Mouse (Mus musculus) limb, embryonic 11.5 days (tissue): ENCODE data around the gene Cxcr4. TPM values are rescaled to one million over a fixed set of nuclear protein-coding genes. Genes with fewer than 3 reads are reported as not detected.

Experiments used
- ATAC-seq: fragments of 200-750 bp; cut with Nextera tagmentation; 2 replicates; pipeline ENCODE4 v1.8.0; 2017; ENCODE audit warnings: low read depth; ENCODE audit not compliant: insufficient number of reproducible peaks, low FRiP score, low TSS enrichment
- DNase-seq: peaks from one replicate; pipeline ENCODE4 v3.0.0-alpha.2; 2015; ENCODE audit warnings: low spot score
- H3K27ac ChIP-seq: fragments of 300-500 bp; sonication (generic); replicated peaks from 2 replicates; pipeline ENCODE4 v1.5.1; 2014; ENCODE audit warnings: low read depth, mild to moderate bottlenecking, low read length
- H3K27me3 ChIP-seq: fragments of 300-500 bp; sonication (generic); 2 replicates; pipeline ENCODE4 v1.6.1; 2014; ENCODE audit warnings: mild to moderate bottlenecking, low read length, mixed read lengths; ENCODE audit not compliant: control insufficient read depth, insufficient read depth
- H3K36me3 ChIP-seq: fragments of 300-500 bp; sonication (generic); 2 replicates; pipeline ENCODE4 v1.6.1; 2014; ENCODE audit warnings: mild to moderate bottlenecking, low read length, moderate library complexity, mixed read lengths; ENCODE audit not compliant: control insufficient read depth, insufficient read depth
- H3K4me1 ChIP-seq: fragments of 300-500 bp; sonication (generic); 2 replicates; pipeline ENCODE4 v1.6.1; 2014; ENCODE audit warnings: low read length, mixed read lengths; ENCODE audit not compliant: control insufficient read depth, insufficient read depth
- H3K4me2 ChIP-seq: fragments of 300-500 bp; sonication (generic); 2 replicates; pipeline ENCODE4 v1.6.1; 2014; ENCODE audit warnings: low read depth, mild to moderate bottlenecking, moderate library complexity; ENCODE audit not compliant: severe bottlenecking
- H3K4me3 ChIP-seq: fragments of 300-500 bp; sonication (generic); 2 replicates; pipeline ENCODE4 v1.5.1; 2014; ENCODE audit warnings: low read depth, low read length
- H3K9ac ChIP-seq: fragments of 300-500 bp; sonication (generic); 2 replicates; pipeline ENCODE4 v1.6.1; 2014; ENCODE audit warnings: mild to moderate bottlenecking, low read length
- H3K9me3 ChIP-seq: fragments of 300-500 bp; sonication (generic); 2 replicates; pipeline ENCODE4 v1.6.1; 2016; ENCODE audit warnings: low read length; ENCODE audit not compliant: control insufficient read depth
- WGBS: fragments of 180-500 bp; shearing (Covaris S2); extraction: QIAGEN DNeasy Blood & Tissue Kit; methylation state at CpG from one replicate; pipeline ENCODE4 v1.1.7; 2014; 5-methylcytosine and 5-hydroxymethylcytosine counted together
- polyA plus RNA-seq: library from polyadenylated mRNA; unstranded; fragments of >200 nt; fragmentation: Nextera tagmentation; extraction: Ambion mirVana; gene quantifications from 2 replicates; pipeline ENCODE4 v1.2.1, GENCODE M21; 2014

Cxcr4 gene
- 2.3 and 3.1 TPM in 2 replicates for polyA plus RNA-seq

DNA sequence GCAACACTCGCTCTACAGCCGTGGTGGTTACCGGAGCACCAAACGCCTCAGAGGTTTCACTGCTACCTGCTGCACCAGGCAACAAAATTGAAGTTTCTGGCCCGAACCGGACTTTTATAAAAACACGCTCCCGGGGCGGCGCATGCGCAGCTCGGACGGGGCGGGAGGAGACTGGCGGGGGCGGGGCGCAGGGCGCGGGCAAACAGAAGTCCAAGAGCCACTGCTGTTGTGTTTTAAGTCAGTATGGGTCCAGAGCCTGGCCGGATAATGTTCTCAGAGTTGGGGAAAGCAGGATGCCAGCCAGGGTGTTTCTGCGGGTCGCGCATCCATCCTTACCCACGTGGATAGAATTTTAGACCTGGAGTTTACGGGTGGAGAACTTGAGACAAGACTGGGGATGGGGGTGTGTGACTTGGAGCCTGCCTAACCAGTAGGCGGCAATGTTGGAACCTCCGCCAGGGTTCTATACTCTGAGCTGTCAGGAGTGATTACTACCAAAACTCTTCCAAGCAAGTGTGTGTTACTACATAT lies at the start of gene Cxcr4:
Cxcr4 (minus strand) TSS at position 83 of the 531 bp plus-strand sequence.
- H3K4me2 ChIP-seq: peak within 1 kb of the TSS; percentile 83
- H3K27ac ChIP-seq: no peak within 1 kb of the TSS
- no peaks in the 10 kb centered on the region for H3K9me3 ChIP-seq
- under 1% methylated on average over 27 of the region's 27 CpGs for WGBS
- peak; percentile 75; the same call in 1 of the 2 replicates for ATAC-seq
- peaks cover 3% of the 10 kb centered on the region for H3K4me1 ChIP-seq
- H3K27me3 ChIP-seq: peaks cover 22% of the 10 kb centered on the region
- peak within 1 kb of the TSS; percentile 43; the same call in 1 of the 2 replicates for H3K9ac ChIP-seq
- peak; percentile 89 for DNase-seq
- H3K36me3 ChIP-seq: no peaks in the 10 kb centered on the region
- peak within 1 kb of the TSS; percentile 45 for H3K4me3 ChIP-seq

DNA sequence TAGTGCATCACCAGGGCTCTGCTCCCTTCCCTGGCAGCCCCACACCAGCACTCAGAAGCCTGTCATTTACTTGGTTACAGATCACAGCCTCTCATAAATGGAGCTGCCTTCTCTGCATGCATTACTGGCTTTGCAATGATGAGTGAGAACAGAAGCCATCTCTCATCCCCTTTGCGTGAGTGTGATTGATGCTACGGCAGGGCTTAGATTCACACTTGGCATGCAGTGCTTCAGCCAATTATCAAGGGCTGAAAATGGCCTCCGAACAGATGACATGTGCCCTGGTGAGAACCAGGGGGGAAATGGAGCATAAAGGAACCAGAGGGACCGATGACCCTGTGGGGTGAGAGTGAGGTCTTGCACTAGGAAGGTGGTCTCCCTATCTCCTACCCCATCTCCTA lies 47.6 kb upstream of the Cxcr4 start:
- Histone ChIP-seq H3K27me3 (no peaks in the 10 kb centered on the region), H3K36me3 (no peaks in the 10 kb centered on the region), H3K27ac (no peak overlapping the region), H3K4me1 (peaks cover 3% of the 10 kb centered on the region; the same call in 1 of the 2 replicates), H3K4me3 (no peak overlapping the region), H3K9ac (no peak overlapping the region), H3K4me2 (no peak overlapping the region), H3K9me3 (no peaks in the 10 kb centered on the region)
- ATAC-seq (no peak), DNase-seq (no peak)
- 26% methylated on average over 4 of the region's 4 CpGs for WGBS

DNA sequence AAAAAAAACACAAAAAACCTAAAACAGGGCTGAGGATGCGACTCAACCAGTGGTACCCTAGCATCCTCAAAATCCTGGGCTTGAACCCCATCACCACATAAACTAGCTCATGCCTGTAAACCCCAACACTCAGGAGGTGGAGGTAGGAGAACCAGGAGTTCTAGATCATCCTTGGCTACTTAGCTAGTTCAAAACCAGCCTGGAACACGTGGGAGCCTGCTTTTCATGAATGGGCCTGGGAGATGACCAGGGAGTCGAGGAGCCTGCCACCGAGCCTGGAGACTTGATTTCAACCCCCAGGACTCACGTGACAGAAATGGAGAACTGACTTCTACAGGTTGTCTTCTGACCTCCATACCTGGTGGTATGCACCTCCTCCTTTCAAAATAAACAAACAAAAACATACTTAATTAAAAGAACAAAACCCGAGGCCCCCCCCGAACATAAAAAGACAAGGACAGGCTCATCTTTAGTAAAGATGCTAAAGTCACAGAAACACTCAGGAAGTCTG lies 45.2 kb upstream of the Cxcr4 start:
- Histone ChIP-seq H3K36me3 (no peaks in the 10 kb centered on the region), H3K4me2 (no peak overlapping the region), H3K9ac (no peak overlapping the region), H3K4me3 (no peak overlapping the region), H3K9me3 (no peaks in the 10 kb centered on the region), H3K27me3 (no peaks in the 10 kb centered on the region), H3K27ac (no peak overlapping the region), H3K4me1 (no peaks in the 10 kb centered on the region)
- DNase-seq (no peak), ATAC-seq (no peak)
- WGBS: 90% methylated on average over 7 of the region's 7 CpGs

DNA sequence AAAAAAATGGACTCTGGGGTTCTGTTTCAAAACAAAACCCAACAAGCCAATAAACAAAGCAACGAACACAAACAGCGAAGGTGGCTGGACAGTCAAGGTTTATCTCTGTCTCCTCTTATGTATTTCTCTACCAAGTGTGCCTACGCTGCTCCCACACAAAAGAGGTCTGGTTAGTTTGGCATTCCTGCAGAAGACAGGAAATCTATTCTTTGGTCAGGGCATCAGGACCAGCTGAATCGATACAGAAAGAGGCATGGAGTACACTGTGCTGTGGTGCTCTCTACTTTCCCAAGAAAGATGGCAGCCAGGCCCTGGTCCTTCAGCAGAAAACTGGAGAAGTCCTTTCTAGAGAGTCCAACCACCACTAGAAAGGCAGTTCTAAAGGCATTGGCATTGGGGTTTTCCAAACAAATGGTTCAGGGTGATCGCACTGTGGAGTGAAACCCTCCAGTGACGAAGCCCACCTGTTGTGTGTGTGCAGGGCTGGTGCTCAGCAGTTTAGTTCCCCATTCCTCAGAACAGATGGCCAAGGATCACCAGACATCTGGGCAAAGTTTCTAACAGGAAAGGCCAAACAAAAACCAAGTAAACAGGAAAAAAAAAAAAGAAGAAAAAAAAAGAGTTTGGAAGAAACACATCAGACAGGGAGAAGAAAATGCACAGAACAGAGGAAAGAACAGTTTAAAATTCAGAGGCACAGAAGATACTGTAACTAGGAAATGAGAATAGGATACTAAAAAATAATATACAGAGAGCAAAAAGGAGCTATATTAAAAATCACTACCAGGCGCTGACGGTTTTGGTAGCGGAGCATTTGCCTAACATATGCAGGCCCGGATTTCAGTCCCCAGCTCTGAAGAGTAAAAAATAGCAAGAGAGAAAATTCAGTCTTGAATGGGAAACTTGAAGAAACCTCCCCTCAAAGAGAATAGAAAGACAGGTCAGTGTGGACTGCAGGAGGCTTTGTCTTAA lies 44.5 kb upstream of the Cxcr4 start:
- DNase-seq (no peak), ATAC-seq (no peak)
- no peaks in the 10 kb centered on the region for H3K36me3 ChIP-seq
- 86% methylated on average over 10 of the region's 10 CpGs for WGBS
- no peaks in the 10 kb centered on the region for H3K4me1 ChIP-seq
- no peak overlapping the region for H3K27ac ChIP-seq
- H3K27me3 ChIP-seq: no peaks in the 10 kb centered on the region
- H3K9me3 ChIP-seq: no peaks in the 10 kb centered on the region
- H3K9ac ChIP-seq: no peak overlapping the region
- H3K4me3 ChIP-seq: no peak overlapping the region
- no peak overlapping the region for H3K4me2 ChIP-seq

DNA sequence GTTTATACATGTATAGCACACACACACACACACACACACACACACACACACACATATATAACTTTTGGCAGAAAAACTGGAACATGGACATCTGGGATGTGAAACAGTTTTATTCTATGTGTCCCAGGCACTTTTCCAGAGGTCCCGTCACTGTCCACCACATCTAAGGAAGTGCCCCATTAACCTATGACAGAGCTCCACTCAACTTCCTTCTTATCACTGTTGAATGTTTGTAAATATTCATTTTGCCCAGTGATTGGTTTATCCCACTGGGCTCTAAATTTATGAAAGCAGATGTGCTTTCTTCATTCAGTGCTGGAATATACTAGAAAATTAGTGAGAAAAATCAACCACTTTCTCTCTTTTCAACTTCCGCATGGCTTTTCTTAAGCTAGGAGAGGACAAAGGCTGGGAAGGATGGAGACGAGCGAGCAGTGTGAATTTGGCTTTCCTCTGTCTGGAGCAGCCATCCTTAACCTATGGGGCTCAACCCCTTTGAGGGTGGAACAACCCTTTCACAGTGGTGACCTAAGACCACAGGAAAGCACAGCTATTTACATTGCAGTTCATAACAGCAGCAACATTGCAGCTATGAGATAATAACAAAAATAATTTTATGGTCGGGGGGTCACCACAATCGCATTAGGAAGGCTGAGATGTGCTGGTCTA lies 41.8 kb upstream of the Cxcr4 start:
- no peaks in the 10 kb centered on the region for H3K27me3 ChIP-seq
- H3K4me2 ChIP-seq: no peak overlapping the region
- DNase-seq (no peak), ATAC-seq (no peak)
- no peak overlapping the region for H3K9ac ChIP-seq
- H3K36me3 ChIP-seq: no peaks in the 10 kb centered on the region
- H3K4me1 ChIP-seq: no peaks in the 10 kb centered on the region
- no peak overlapping the region for H3K4me3 ChIP-seq
- 86% methylated on average over 6 of the region's 6 CpGs for WGBS
- H3K9me3 ChIP-seq: no peaks in the 10 kb centered on the region
- H3K27ac ChIP-seq: no peak overlapping the region

DNA sequence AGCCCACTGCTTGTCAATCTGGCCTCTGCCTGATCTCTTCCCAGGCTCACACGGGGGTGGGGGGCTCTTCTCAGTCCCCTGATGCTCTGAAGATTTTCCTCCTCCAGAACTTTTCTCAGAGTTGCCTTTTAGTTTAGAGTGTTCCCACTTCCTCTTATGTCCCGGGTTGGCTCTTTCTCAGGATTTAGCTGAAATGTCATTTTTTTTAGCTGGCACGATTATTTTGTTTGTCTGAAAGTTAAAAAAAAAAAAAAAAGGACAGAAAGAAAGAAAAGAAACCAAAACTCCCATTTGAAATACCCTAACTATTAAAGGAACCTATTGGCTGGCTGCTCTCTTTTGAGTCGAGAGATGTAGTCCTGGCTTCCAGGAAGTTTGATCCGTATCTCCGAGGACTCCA lies 40.4 kb upstream of the Cxcr4 start:
- Histone ChIP-seq H3K4me2 (no peak overlapping the region), H3K4me1 (no peaks in the 10 kb centered on the region), H3K27ac (no peak overlapping the region), H3K9ac (no peak overlapping the region), H3K4me3 (no peak overlapping the region), H3K36me3 (no peaks in the 10 kb centered on the region), H3K27me3 (no peaks in the 10 kb centered on the region), H3K9me3 (no peaks in the 10 kb centered on the region)
- DNase-seq: no peak
- 78% methylated on average over 6 of the region's 6 CpGs for WGBS
- no peak for ATAC-seq

DNA sequence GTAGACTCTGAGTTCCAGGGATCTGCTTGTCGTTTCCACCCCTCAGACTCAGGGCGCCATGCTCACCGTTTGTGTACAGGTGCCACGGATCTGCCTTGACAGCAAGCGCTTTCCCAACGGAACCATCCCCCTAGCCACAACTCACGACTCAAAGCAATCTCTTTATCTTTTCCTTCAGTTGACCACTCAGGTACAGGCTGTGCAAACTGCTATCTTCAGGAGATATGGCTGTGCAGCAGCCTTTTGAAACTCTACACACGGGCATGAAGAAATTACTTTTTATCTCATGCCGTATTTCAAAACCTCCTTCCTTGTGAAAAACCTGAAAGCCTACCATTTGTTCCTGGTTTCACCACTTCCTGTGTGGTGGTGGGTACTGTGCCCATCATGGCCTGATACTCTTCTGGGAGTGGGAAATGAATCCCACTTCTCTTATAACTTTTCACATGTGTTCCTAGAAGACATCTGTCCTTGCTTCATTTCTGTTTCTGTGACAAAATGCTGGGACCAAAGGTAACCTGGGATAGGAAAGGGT lies 34.1 kb upstream of the Cxcr4 start:
- H3K4me1 ChIP-seq: no peaks in the 10 kb centered on the region
- ATAC-seq (no peak), DNase-seq (no peak)
- 82% methylated on average over 9 of the region's 9 CpGs for WGBS
- no peaks in the 10 kb centered on the region for H3K9me3 ChIP-seq
- H3K4me3 ChIP-seq: no peak overlapping the region
- H3K9ac ChIP-seq: no peak overlapping the region
- H3K27ac ChIP-seq: no peak overlapping the region
- H3K4me2 ChIP-seq: no peak overlapping the region
- no peaks in the 10 kb centered on the region for H3K27me3 ChIP-seq
- no peaks in the 10 kb centered on the region for H3K36me3 ChIP-seq

DNA sequence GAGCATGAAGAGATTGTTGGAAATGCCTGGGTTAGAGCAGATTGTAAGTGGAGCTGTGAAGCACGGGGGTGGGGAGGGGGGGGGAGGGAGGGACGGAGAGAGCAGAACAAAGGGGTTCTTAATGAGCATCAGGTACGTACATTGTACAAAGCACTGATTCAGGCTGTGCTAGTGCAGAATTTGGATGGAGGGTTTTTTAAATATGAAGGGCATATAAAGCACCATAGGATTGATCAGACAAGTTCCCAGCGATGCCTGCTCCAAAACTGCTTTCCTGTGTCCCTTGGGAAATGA lies 31.4 kb upstream of the Cxcr4 start:
- Histone ChIP-seq H3K4me3 (no peak overlapping the region), H3K9ac (no peak overlapping the region), H3K27ac (no peak overlapping the region), H3K4me2 (no peak overlapping the region), H3K27me3 (no peaks in the 10 kb centered on the region), H3K9me3 (no peaks in the 10 kb centered on the region), H3K4me1 (no peaks in the 10 kb centered on the region), H3K36me3 (no peaks in the 10 kb centered on the region)
- DNase-seq: no peak
- WGBS: 42% methylated on average over 4 of the region's 4 CpGs
- 0 out of 2 replicates have a peak, but pooled peaks have one; percentile 13 for ATAC-seq
